Mouse (Mus musculus): Measurements from ENCODE around the gene Rtf2. TPM values are rescaled to one million over a fixed set of nuclear protein-coding genes. Genes with fewer than 3 reads are reported as not detected.
A peak's percentile ranks its signal among the peaks of the same experiment; 100 is the strongest.

Rtf2 gene
- total and polyA plus RNA-seq, 3 experiments = 22.3 to 28.6 (median 27.2) TPM

DNA sequence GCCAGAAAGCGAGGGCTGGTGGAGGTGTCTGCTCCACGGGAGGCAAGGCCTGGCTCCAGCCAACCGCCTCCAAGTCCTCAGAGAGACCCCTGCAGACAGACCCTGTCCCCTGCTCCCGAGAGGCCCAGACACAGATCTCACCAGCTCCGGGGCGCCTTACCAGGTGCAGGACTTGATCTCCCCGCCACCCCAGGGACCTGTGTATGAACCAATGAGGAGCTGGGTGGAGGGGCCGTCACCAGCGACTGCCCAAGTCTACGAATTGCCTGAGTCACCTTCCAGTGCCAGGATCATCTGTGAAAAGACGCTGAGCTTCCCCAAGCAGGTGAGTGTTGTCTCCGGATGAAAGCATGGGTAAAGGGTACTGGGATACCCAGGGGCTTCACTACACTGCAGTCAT lies 24.1 kb upstream of the Rtf2 start:
- WGBS = 64% methylated on average over 12 of the region's 12 CpGs
- no peaks in the 10 kb centered on the region for H3K27me3 ChIP-seq (ENCODE audit: control insufficient read depth, insufficient read depth, low read length)
- H3K4me3 ChIP-seq = no peak overlapping the region
- no peak for TF ChIP-seq EP300 (IDR thresholded peaks at IDR 0.05; ENCODE audit: insufficient read depth, low read depth, low read length)
- no peak for TF ChIP-seq CTCF (IDR thresholded peaks at IDR 0.05)
- TF ChIP-seq POLR2A (IDR thresholded peaks at IDR 0.05; ENCODE audit: insufficient read depth, low read depth, low read length) = no peak
- H3K4me1 ChIP-seq (ENCODE audit: control insufficient read depth, insufficient read depth, low read length) = no peaks in the 10 kb centered on the region
- H3K9ac ChIP-seq (ENCODE audit: low read depth, low read length) = no peak overlapping the region
- H3K36me3 ChIP-seq (ENCODE audit: control insufficient read depth, insufficient read depth, low read length) = no peaks in the 10 kb centered on the region
- H3K79me2 ChIP-seq (replicated peaks; ENCODE audit: control insufficient read depth, insufficient read depth, low read length) = no peaks in the 10 kb centered on the region
- intact Hi-C loops (cut with DNase I) = no loop called here
- no peak for DNase-seq
- no peak overlapping the region for H3K27ac ChIP-seq

- Histone ChIP-seq H3K27ac (no peak overlapping the region), H3K79me2 (replicated peaks; ENCODE audit: control insufficient read depth, insufficient read depth, low read length) (no peaks in the 10 kb centered on the region), H3K36me3 (ENCODE audit: control insufficient read depth, insufficient read depth, low read length) (no peaks in the 10 kb centered on the region), H3K4me1 (ENCODE audit: control insufficient read depth, insufficient read depth, low read length) (no peaks in the 10 kb centered on the region), H3K9ac (ENCODE audit: low read depth, low read length) (no peak overlapping the region), H3K4me3 (no peak overlapping the region), H3K27me3 (ENCODE audit: control insufficient read depth, insufficient read depth, low read length) (no peaks in the 10 kb centered on the region)
- no peak for DNase-seq
- TF ChIP-seq POLR2A (IDR thresholded peaks at IDR 0.05; ENCODE audit: insufficient read depth, low read depth, low read length) (no peak), CTCF (IDR thresholded peaks at IDR 0.05) (no peak), EP300 (IDR thresholded peaks at IDR 0.05; ENCODE audit: insufficient read depth, low read depth, low read length) (no peak)
- intact Hi-C loops (cut with DNase I) = no loop called here
- 88% methylated on average over 5 of the region's 5 CpGs for WGBS
These were observed 23.5 kb upstream of the Rtf2 start for GRCm38 (mm10) chr2:172416876-172417275.

GRCm38 (mm10) chr2:172418208-172418607 lies 22.1 kb upstream of the Rtf2 start:
- no peak for DNase-seq
- H3K27ac ChIP-seq = no peak overlapping the region
- WGBS = 78% methylated on average over 5 of the region's 5 CpGs

DNA sequence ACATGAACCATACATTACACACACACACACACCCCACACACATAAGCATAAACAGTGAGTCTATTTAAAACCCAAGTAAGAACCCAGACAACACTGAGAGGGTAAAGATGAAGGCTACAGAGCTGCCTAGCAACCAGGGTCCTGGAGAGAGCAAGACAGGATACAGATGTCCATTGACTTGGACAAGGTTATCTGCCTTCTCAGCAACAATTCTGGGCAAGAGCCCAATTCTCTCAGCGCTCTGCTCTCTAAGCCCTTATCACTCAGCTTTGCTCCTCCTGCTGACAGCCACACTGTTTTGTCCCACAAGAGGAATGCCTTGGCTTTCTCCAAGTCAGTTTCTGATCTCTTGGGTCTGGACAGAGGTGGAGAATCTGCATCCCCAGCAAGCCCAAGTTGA lies 9.7 kb upstream of the Rtf2 start:
- Histone ChIP-seq H3K4me3 (no peak overlapping the region), H3K27ac (no peak overlapping the region), H3K36me3 (ENCODE audit: control insufficient read depth, insufficient read depth, low read length) (no peaks in the 10 kb centered on the region), H3K79me2 (replicated peaks; ENCODE audit: control insufficient read depth, insufficient read depth, low read length) (no peaks in the 10 kb centered on the region), H3K4me1 (ENCODE audit: control insufficient read depth, insufficient read depth, low read length) (no peaks in the 10 kb centered on the region), H3K27me3 (ENCODE audit: control insufficient read depth, insufficient read depth, low read length) (no peaks in the 10 kb centered on the region), H3K9ac (ENCODE audit: low read depth, low read length) (no peak overlapping the region)
- no peak for TF ChIP-seq CTCF (IDR thresholded peaks at IDR 0.05)
- no peak for TF ChIP-seq POLR2A (IDR thresholded peaks at IDR 0.05; ENCODE audit: insufficient read depth, low read depth, low read length)
- TF ChIP-seq EP300 (IDR thresholded peaks at IDR 0.05; ENCODE audit: insufficient read depth, low read depth, low read length) = no peak
- peak in 1 of 2 experiments; percentile 33 for DNase-seq
- intact Hi-C loops (cut with DNase I) = no loop called here
- WGBS = 0% methylated on average over 1 of the region's 1 CpGs

More at GRCm38 (mm10) chr2:172418208-172418607, 22.1 kb upstream of the Rtf2 start:
- Histone ChIP-seq H3K9ac (ENCODE audit: low read depth, low read length) (no peak overlapping the region), H3K27me3 (ENCODE audit: control insufficient read depth, insufficient read depth, low read length) (no peaks in the 10 kb centered on the region), H3K4me3 (no peak overlapping the region), H3K36me3 (ENCODE audit: control insufficient read depth, insufficient read depth, low read length) (no peaks in the 10 kb centered on the region), H3K79me2 (replicated peaks; ENCODE audit: control insufficient read depth, insufficient read depth, low read length) (no peaks in the 10 kb centered on the region), H3K4me1 (ENCODE audit: control insufficient read depth, insufficient read depth, low read length) (no peaks in the 10 kb centered on the region)
- intact Hi-C loops (cut with DNase I) = no loop called here
- TF ChIP-seq EP300 (IDR thresholded peaks at IDR 0.05; ENCODE audit: insufficient read depth, low read depth, low read length) = no peak
- TF ChIP-seq POLR2A (IDR thresholded peaks at IDR 0.05; ENCODE audit: insufficient read depth, low read depth, low read length) = no peak
- no peak for TF ChIP-seq CTCF (IDR thresholded peaks at IDR 0.05)

DNA sequence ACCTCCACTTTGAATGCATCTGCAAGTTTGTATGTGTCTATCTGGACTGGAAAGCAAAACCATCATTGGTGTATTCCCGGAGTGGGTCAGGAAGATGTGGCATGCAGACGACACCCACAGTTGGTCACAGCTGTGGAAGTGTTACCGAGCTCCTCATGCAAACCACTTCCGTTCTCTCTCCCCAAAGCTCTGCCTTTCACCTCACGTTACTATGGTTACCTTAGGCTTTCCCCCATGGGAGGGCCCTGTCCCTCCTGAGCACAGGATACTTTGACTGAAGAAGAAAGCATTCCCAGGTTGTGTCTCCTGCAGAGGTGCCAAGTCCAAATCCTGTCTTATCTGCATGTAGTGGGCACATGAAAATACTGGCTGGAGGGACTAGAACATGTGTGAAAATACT lies 6.6 kb upstream of the Rtf2 start:
- no peaks in the 10 kb centered on the region for H3K27me3 ChIP-seq (ENCODE audit: control insufficient read depth, insufficient read depth, low read length)
- TF ChIP-seq EP300 (IDR thresholded peaks at IDR 0.05; ENCODE audit: insufficient read depth, low read depth, low read length) (no peak), CTCF (IDR thresholded peaks at IDR 0.05) (no peak), POLR2A (IDR thresholded peaks at IDR 0.05; ENCODE audit: insufficient read depth, low read depth, low read length) (no peak)
- peak in 1 of 2 experiments; percentile 22 for DNase-seq
- no peak overlapping the region for H3K27ac ChIP-seq
- intact Hi-C loops (cut with DNase I) = no loop called here
- H3K9ac ChIP-seq (ENCODE audit: low read depth, low read length) = no peak overlapping the region
- H3K36me3 ChIP-seq (ENCODE audit: control insufficient read depth, insufficient read depth, low read length) = no peaks in the 10 kb centered on the region
- H3K4me1 ChIP-seq (ENCODE audit: control insufficient read depth, insufficient read depth, low read length) = no peaks in the 10 kb centered on the region
- H3K79me2 ChIP-seq (replicated peaks; ENCODE audit: control insufficient read depth, insufficient read depth, low read length) = no peaks in the 10 kb centered on the region
- 36% methylated on average over 5 of the region's 5 CpGs for WGBS
- no peak overlapping the region for H3K4me3 ChIP-seq

GRCm38 (mm10) chr2:172437371-172437952 lies 2.9 kb upstream of the Rtf2 start:
- WGBS = 48% methylated on average over 16 of the region's 16 CpGs
- intact Hi-C loops (cut with DNase I) = no loop called here
- H3K27ac ChIP-seq = no peak overlapping the region

More at GRCm38 (mm10) chr2:172437371-172437952, 2.9 kb upstream of the Rtf2 start:
- Histone ChIP-seq H3K27me3 (ENCODE audit: control insufficient read depth, insufficient read depth, low read length) (no peaks in the 10 kb centered on the region), H3K9ac (ENCODE audit: low read depth, low read length) (no peak overlapping the region), H3K79me2 (replicated peaks; ENCODE audit: control insufficient read depth, insufficient read depth, low read length) (peaks cover 2% of the 10 kb centered on the region), H3K4me1 (ENCODE audit: control insufficient read depth, insufficient read depth, low read length) (peaks cover 5% of the 10 kb centered on the region), H3K36me3 (ENCODE audit: control insufficient read depth, insufficient read depth, low read length) (peaks cover 2% of the 10 kb centered on the region; the same call in 1 of the 2 replicates), H3K4me3 (no peak overlapping the region)
- TF ChIP-seq POLR2A (IDR thresholded peaks at IDR 0.05; ENCODE audit: insufficient read depth, low read depth, low read length) = no peak
- no peak for TF ChIP-seq CTCF (IDR thresholded peaks at IDR 0.05)
- TF ChIP-seq EP300 (IDR thresholded peaks at IDR 0.05; ENCODE audit: insufficient read depth, low read depth, low read length) = no peak
- peak in 1 of 2 experiments; percentile 14 for DNase-seq
